Mouse (Mus musculus) liver, embryonic 14 days (tissue): ENCODE measurements around the gene Ifnl2. TPM values are rescaled to one million over a fixed set of nuclear protein-coding genes. Genes with fewer than 3 reads are reported as not detected.

Experiments
- polyA plus RNA-seq: library from polyadenylated mRNA; depleted of rRNA; stranded (reverse); fragments of >200 nt; gene quantifications from 2 replicates; pipeline ENCODE4 v1.2.3, GENCODE M21; 2012; rRNA removed

Ifnl2 gene
- not detected in 2 replicates for polyA plus RNA-seq

GRCm38 (mm10) chr7:28510405-28510974, at the start of gene Ifnl2:
Ifnl2 (minus strand) TSS chr7:28510455.

DNA sequence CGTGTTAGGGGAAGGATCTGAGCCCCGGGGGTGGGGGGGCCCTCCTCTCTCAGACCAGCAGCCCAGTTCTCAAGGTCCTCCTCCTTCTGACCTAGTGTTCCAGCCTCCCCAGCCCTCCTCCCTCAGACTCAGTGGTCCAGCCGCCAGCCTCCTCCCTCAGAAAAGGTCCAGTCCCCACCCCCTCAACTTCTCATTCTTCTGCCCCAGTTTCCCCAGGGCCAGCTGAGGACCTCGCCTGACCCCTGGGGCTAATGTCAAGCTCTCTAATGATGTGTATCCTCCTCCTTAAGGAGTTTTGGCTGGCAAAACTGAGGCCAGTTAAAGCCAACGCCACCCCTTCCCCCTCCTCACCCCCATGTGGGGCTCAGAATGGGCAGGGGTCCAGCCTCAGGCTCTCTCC, 36.9 kb upstream of the Ifnl2 start, which contains the start of gene Nccrp1:
Gene Nccrp1, minus strand, starts transcription at position 101 of the 400 bp plus-strand sequence.

DNA sequence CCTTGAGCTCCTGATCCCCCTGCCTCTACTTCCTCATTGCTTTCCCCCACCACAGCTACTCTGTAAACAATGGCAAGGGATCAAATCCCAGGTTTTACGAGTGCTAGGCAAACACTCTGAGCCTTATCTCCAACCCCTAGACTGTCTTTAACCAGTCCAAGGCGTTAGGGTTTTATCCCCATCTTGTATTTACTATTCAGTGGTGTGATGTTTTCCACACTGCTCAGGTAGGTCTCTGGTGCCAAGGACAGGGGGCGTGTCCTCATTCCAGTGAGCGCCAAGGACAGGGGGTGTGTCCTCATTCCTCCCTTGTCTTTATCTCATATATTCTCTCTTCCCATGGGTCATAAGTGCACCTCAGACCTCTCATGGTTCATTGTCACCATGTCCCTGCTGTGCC, 30.3 kb upstream of the Ifnl2 start, which contains the start of gene Sycn:
Gene Sycn, plus strand, starts transcription at position 360 of the 400 bp plus-strand sequence.

DNA sequence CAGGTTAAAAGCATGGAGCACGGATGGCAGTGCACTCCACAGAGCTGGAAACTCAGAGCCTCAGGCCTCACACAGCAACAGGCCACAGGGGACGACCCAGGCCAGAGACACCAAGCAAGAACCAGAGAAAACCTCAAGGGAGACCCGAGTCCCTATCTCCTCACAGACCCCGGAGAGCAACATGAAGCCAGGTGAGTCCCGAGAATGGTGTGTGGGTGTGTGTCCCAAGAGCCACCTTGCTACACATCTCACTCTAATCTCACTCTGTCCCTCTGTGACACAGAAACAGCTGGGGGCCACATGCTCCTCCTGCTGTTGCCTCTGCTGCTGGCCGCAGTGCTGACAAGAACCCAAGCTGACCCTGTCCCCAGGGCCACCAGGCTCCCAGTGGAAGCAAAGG, 12.3 kb upstream of the Ifnl2 start, which contains the start of gene Ifnl3:
Gene Ifnl3, plus strand, starts transcription at position 301 of the 400 bp plus-strand sequence.

Other genes with a start within 250 kb of the Ifnl2 start
- gene Eid2, start 242.6 kb downstream of the Ifnl2 start, polyA plus RNA-seq: 2.3 and 2.6 TPM in 2 replicates
- gene Eid2b, start 232.7 kb downstream of the Ifnl2 start, polyA plus RNA-seq: 1.6 and 1.8 TPM in 2 replicates
- not detected in 2 replicates for gene Selenov, start 219.3 kb downstream of the Ifnl2 start, polyA plus RNA-seq
- 0.02 and 0.06 TPM in 2 replicates for gene Dll3, start 208.2 kb downstream of the Ifnl2 start, polyA plus RNA-seq
- 44.7 and 49.9 TPM in 2 replicates for gene Timm50, start 198.4 kb downstream of the Ifnl2 start, polyA plus RNA-seq
- 28.8 and 30.6 TPM in 2 replicates for gene Supt5, start 171.7 kb downstream of the Ifnl2 start, polyA plus RNA-seq
- gene Rps16, start 159.8 kb downstream of the Ifnl2 start, polyA plus RNA-seq: 1,090 and 1,213 TPM in 2 replicates
- 2.6 and 3.3 TPM in 2 replicates for gene Plekhg2, start 137.9 kb downstream of the Ifnl2 start, polyA plus RNA-seq
- 3.9 and 4.4 TPM in 2 replicates for gene Zfp36, start 130.2 kb downstream of the Ifnl2 start, polyA plus RNA-seq
- gene Med29, start 117.7 kb downstream of the Ifnl2 start, polyA plus RNA-seq: 18.2 and 20.2 TPM in 2 replicates
- 42.3 and 55.3 TPM in 2 replicates for gene Paf1, start 117.5 kb downstream of the Ifnl2 start, polyA plus RNA-seq
- 23.6 and 26.2 TPM in 2 replicates for gene Gmfg, start 73.0 kb downstream of the Ifnl2 start, polyA plus RNA-seq
- gene Lrfn1, start 58.5 kb downstream of the Ifnl2 start, polyA plus RNA-seq: 0.38 and 0.40 TPM in 2 replicates
- gene Ifnl3, start 12.4 kb upstream of the Ifnl2 start, polyA plus RNA-seq: not detected in 2 replicates
- gene Sycn, start 30.4 kb upstream of the Ifnl2 start, polyA plus RNA-seq: 0.09 and 0.10 TPM in 2 replicates
- not detected in 2 replicates for gene Nccrp1, start 36.8 kb upstream of the Ifnl2 start, polyA plus RNA-seq
- 9.2 and 12.0 TPM in 2 replicates for gene Samd4b, start 87.7 kb upstream of the Ifnl2 start, polyA plus RNA-seq
- 10.8 and 11.4 TPM in 2 replicates for gene Pak4, start 87.7 kb upstream of the Ifnl2 start, polyA plus RNA-seq
- gene Acp7, start 120.9 kb upstream of the Ifnl2 start, polyA plus RNA-seq: not detected in 2 replicates
- gene Fbxo27, start 182.4 kb upstream of the Ifnl2 start, polyA plus RNA-seq: 0.18 and 0.31 TPM in 2 replicates
- gene Fbxo17, start 206.3 kb upstream of the Ifnl2 start, polyA plus RNA-seq: 0.73 and 0.92 TPM in 2 replicates
- 45.3 and 47.4 TPM in 2 replicates for gene Mrps12, start 231.4 kb upstream of the Ifnl2 start, polyA plus RNA-seq
- gene Sars2, start 231.5 kb upstream of the Ifnl2 start, polyA plus RNA-seq: 10.1 and 11.5 TPM in 2 replicates
- gene Ccer2, start 245.7 kb upstream of the Ifnl2 start, polyA plus RNA-seq: not detected in 2 replicates